Mouse (Mus musculus) liver, postnatal 0 days (tissue): ENCODE measurements at regions not wholly inside any gene's neighbourhood (a gene's known extent, or its start where the extent isn't known, plus 50 kb on each side); places are given as distances from the start of the nearest gene placed in this dataset.

Source experiments
- CTCF ChIP-seq: sonication (generic); IDR thresholded peaks from 2 replicates; pipeline ENCODE4 v1.5.1; 2016; ENCODE audit warnings: antibody characterized with exemption, low read depth
- EP300 ChIP-seq: IDR thresholded peaks from 2 replicates; pipeline ENCODE4 v1.6.1; 2016; ENCODE audit warnings: antibody characterized with exemption, low read depth, mild to moderate bottlenecking

- TF ChIP-seq CTCF: no peak
- TF ChIP-seq EP300: no peak
Measured at GRCm38 (mm10) chr3:137189035-137189434, 151.8 kb upstream of the Emcn start.
